Mouse (Mus musculus) brain, embryonic 14.5 days (tissue): ENCODE data around the gene Ube4b. TPM values are rescaled to one million over a fixed set of nuclear protein-coding genes. Genes with fewer than 3 reads are reported as not detected.
A peak's percentile ranks its signal among the peaks of the same experiment; 100 is the strongest.

Source experiments
- DNase-seq: peaks from one replicate; pipeline ENCODE4 v3.0.0-alpha.2; 2011; ENCODE audit warnings: low read depth
- CTCF ChIP-seq: fragments of 200-500 bp; IDR thresholded peaks from 2 replicates; pipeline ENCODE4 v1.5.1; 2012; ENCODE audit warnings: inconsistent platforms, mild to moderate bottlenecking, moderate library complexity, borderline replicate concordance; ENCODE audit not compliant: insufficient read depth, insufficient read length; ENCODE audit errors: extremely low read depth
- POLR2A ChIP-seq: fragments of 200-500 bp; IDR thresholded peaks from 2 replicates; pipeline ENCODE4 v1.6.1; 2012; ENCODE audit warnings: mild to moderate bottlenecking, inconsistent platforms, borderline replicate concordance; ENCODE audit not compliant: poor library complexity, insufficient read depth, insufficient read length, severe bottlenecking; ENCODE audit errors: extremely low read depth
- polyA plus RNA-seq: library from polyadenylated mRNA; depleted of rRNA; stranded (reverse); fragments of >200 nt; gene quantifications from 2 replicates; pipeline ENCODE4 v1.2.3, GENCODE M21; 2012

The Ube4b gene
- polyA plus RNA-seq, 1 experiment: 131 TPM

DNA sequence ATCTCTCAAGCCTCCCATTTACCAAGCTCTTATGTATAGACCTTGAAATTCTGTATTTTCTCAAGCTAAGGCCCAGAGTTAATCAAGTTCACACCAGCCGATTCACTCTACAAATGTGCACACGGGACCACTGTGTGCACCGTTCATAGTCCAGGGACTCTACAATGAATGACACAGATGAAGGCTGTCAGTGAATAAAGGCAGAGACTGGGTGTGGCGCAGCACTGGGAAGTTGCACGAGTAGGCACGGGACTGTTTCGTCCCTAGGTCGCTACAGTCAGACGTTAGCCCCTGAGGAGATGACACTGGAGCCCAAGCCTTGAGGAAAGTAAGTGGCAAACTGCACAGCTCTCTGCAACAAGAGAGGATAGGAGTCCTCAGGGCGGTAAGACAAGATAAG, 50.5 kb downstream of the Ube4b start:
- no peak for DNase-seq
- TF ChIP-seq POLR2A (no peak), CTCF (no peak)

DNA sequence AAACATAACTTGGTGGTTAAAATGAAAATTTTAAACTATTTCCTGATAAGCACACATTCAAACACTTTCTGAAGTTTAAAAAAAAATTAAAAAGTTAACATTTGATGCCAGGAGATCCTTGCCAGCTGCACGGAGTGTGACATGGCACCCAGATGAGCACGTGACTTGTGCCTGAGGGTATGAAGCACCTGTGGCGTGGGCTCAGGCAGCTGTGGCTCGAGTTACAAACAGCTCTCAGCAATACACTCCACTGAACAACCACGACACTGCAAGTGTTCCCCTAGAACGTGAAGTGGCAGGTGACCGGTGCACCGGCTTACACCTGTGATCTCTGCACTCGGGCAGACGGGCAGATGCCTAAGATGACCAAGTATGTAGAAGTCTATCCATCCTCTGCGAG, 51.9 kb downstream of the Ube4b start:
- TF ChIP-seq POLR2A (no peak), CTCF (no peak)

GRCm38 (mm10) chr4:149373927-149374326, 52.6 kb downstream of the Ube4b start:
- TF ChIP-seq POLR2A (no peak), CTCF (no peak)
- DNase-seq: no peak

More for the DNA sequence above, 51.9 kb downstream of the Ube4b start:
- no peak for DNase-seq

- peak; percentile 71 for DNase-seq
- TF ChIP-seq POLR2A (no peak), CTCF (peak; percentile 58)
These were observed 53.1 kb downstream of the Ube4b start for GRCm38 (mm10) chr4:149373431-149373830.

DNA sequence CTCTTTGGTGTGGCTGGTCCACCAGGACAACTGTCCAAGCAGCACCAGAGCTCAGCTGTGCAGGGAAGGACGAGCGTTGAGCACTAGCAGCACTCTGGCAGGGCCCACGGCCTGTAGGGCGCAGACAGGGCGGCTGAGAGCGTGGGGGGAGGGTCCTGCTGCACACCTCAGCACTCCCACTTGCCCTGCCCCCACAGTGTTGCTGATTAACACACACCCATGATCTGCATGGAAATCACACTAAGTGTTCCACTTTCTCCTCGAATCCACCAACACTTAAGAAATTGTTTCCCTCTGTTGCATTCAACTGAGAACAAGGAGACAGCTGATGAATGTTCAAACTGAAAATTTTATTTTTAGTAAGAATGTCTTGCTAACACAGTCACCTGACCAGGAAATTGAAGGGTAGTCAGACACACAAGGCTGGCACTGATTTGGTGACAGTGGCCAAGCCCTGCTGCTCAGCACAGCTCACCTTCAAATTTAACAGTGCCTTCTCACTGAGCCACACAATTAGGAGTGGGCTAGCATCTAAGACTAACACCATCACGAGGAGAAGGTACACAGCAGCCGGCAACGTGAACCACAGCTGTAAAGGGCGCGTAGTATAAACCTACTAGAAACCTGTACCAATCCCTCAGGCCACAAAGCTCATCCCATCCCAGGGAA, 60.7 kb downstream of the Ube4b start:
- DNase-seq: peak; percentile 13
- TF ChIP-seq CTCF (no peak), POLR2A (no peak)

DNA sequence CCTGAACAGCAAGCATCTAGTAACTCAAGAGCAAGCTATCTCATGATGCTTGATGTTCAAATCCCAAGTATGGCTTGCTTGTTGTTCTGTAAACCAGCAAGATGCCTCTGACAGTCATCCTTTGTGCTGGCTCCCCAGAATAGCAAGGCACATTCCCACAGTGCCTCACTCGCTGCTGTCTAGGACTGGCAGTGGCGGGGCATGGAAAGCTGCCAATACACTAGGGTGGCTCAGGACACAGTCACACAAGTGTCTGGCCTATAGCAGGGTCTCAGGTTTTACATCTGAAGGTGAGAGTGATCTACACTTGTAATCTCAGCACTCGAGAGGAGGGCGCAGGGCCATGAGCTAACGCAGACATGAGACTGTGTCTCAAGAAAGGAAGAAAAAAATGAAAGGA, 61.7 kb downstream of the Ube4b start:
- peak; percentile 68 for DNase-seq
- TF ChIP-seq POLR2A (no peak), CTCF (no peak)

- no peak for DNase-seq
- TF ChIP-seq POLR2A: no peak
- TF ChIP-seq CTCF: peak; percentile 7; the same call in 1 of the 2 replicates
These were observed 65.5 kb downstream of the Ube4b start for GRCm38 (mm10) chr4:149361051-149361450.

GRCm38 (mm10) chr4:149360647-149361046, 65.9 kb downstream of the Ube4b start:
- TF ChIP-seq CTCF (no peak), POLR2A (no peak)
- DNase-seq: no peak

DNA sequence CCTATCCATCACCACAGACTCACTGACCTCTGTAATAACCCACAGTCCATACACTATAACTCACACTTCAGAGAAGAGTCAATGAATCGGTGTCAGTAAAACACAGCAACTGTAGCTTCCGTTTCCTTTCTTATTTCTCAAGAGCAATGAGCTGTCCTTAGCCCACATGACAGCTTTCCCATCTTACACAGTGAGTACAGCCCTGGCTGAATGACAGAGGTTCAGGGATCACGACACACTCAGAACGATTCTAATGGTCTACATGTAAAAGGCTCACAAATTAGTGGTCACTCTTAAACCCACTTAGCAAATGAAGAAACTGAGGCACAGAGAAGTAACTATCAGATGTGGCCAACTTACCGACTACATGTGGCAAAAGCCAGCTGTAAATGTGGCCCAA, 68.6 kb downstream of the Ube4b start:
- no peak for TF ChIP-seq POLR2A
- TF ChIP-seq CTCF: no peak
- no peak for DNase-seq

- TF ChIP-seq POLR2A (no peak), CTCF (no peak)
These were observed 71.9 kb downstream of the Ube4b start for GRCm38 (mm10) chr4:149354671-149355070.

GRCm38 (mm10) chr4:149351596-149352150, 74.9 kb downstream of the Ube4b start:
- no peak for DNase-seq
- TF ChIP-seq CTCF (no peak), POLR2A (no peak)

More at GRCm38 (mm10) chr4:149354671-149355070, 71.9 kb downstream of the Ube4b start:
- no peak for DNase-seq

- DNase-seq: peak; percentile 44
- peak; percentile 42; the same call in 1 of the 2 replicates for TF ChIP-seq CTCF
- no peak for TF ChIP-seq POLR2A
These were observed 77.6 kb downstream of the Ube4b start for GRCm38 (mm10) chr4:149348963-149349362.

- no peak for DNase-seq
- no peak for TF ChIP-seq CTCF
- TF ChIP-seq POLR2A: no peak
These were observed 80.7 kb downstream of the Ube4b start for GRCm38 (mm10) chr4:149345873-149346272.

GRCm38 (mm10) chr4:149344311-149344710, 82.2 kb downstream of the Ube4b start:
- no peak for DNase-seq
- no peak for TF ChIP-seq POLR2A
- no peak for TF ChIP-seq CTCF
